Mouse (Mus musculus): ENCODE measurements around the gene Fam92b.

Fam92b gene

DNA sequence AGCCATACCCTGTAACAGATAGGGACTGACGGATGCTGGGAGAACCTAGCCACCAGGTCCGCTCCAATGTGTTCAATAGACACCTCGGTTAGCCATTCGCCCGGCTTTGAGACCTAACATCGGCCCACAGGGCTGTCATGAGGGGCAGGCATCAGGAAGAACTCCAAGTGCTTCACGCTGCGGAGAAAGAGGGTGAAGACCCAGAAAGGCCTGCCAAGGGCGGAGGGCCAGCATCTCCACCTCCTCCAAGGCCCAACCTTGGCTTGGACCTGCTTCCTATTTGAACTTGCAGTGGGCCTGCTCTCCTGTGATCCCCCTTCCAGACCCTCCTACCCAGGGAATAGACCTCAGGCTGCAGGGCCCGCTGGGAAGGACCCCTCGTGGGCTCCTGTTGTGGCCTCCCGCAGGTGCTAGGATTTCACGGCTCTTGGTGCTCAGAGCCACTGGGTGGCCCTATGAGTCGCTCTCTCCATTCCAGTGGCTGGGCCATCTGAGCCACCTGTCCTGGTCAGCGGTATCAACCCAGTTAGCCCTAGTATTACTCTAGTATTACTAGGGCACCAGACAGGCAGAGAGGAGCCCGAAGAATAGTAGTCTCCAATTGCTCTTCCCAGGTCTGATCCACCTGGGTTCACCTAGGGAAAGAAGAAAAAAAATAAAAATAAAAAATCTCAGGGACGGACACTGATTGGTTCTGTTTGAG lies 13.0 kb upstream of the Fam92b start:
- no peak for DNase-seq (ENCODE audit: low read depth)

DNA sequence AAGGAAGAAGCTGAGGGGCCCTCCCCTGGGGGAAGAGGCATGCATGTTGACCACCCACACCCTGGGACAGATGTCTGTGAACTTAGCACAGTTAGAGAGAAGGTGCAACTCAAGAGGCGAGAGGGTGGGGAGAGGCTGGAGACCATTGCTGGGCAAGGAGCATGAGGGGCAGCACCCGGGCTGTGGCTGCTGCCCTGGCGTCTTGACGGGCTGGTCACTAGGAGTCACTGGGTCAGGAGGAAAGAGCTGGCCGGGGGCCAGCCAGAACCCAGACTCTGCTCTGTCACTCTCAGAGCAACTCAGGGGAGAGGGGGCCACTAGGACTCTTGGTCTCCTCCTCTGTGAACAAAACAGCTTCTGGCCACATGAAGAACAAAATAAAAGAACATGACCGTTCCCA lies 12.2 kb upstream of the Fam92b start:
- DNase-seq (ENCODE audit: low read depth) = no peak

DNA sequence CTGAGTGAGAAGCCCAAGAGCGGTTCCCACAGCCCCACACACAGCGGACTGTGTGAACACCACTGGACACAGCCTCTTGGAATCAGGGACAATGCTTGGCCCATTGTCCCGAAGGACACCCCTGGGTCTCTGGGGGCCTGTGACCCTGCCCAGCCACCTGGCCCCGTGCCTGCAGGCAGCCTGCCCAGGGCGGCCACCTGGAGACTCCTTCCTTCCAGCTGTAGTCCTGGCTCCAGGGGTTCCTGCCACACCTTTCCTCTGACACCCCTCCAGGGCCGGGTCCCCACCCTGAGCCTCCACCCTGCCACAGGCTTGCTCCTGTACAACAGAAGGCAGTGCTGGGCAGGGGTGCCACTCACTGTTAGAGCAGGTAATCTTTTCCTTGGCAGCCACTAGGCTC lies 11.2 kb upstream of the Fam92b start:
- DNase-seq (ENCODE audit: low read depth) = no peak

DNA sequence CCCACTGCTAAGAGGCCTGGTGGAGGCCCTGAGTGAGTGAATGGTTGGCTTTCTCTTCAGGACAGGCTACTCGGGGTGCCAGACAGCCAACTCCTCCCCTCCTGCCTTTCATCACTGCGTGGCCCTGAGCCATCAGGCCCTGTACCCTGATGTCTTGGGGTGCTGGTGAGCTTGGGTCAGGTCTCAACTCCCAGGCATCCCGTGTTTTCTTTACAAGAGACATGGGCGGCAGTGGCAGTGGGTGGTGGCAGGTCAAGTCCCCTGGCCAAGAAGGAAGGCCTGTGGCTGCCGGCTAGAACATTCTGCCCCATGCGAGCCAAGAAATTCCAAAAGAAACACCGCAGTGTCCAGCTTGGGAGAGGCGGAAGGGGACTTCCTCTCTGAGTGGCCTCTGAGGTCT lies 9.2 kb upstream of the Fam92b start:
- DNase-seq (ENCODE audit: low read depth) = no peak

DNA sequence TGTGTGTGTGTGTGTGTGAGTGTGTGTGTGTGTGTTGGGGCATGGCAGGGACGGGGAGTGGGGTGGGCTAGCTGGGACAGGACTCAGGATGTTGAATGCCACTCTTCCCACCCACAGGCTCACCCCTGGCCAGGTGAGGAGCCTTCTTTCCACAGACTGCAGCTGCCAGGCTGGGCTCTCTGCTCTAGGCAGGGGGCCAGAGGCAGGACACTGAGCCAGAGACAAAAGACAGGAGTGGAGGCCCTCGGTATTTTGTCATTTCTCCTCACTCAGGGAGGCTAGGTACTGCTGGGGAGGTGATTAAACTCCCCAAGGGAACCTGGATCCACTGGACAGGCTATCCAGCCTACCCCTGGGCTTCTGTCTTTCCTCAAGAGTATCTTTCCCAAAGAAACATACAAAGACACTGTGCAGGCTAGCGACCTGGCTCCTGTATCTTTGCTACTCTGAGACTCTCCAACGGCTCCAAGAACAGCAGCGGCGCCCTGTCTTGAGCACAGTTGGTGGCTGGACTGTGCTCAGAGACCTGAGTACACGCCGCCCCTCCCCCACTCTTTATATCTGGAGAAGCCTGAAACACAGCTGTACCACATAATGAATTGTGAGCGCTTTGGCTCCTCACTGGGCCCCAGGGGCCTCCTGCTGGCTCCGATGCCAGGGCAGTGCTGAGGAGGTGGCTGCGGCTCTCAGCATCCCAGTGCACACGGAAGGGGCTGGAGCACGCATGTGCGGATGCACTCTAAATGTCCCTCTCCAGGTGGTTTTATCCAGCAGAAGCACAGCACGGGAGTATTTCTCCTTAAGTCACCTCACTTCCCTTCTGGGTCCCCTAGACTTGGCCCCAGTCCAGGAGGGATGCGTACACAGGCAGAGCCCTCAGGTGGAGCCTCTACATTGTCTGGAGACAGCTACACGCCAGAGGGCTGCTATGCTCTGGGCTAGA lies 7.9 kb upstream of the Fam92b start:
- no peak for DNase-seq (ENCODE audit: low read depth)

DNA sequence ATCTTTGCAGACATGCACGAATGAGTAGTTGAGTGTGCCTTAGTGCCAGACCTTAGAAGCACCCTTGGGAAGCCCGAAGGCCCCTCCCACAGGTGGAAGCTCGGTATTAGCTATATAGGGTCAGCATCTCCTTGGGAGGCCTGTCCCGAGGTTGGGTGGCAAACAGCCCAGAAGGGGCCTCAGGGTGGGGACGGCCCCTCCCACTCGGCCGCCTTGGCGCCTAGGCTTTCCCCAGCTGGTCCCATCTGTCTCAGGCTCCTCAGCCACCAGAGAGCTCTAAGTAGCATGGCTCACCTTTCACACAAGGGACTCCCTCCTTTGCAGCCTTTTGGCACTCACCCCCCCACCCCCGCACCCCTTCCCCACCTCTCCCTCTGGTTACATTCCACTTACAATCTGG lies 7.1 kb upstream of the Fam92b start:
- DNase-seq (ENCODE audit: low read depth) = no peak

DNA sequence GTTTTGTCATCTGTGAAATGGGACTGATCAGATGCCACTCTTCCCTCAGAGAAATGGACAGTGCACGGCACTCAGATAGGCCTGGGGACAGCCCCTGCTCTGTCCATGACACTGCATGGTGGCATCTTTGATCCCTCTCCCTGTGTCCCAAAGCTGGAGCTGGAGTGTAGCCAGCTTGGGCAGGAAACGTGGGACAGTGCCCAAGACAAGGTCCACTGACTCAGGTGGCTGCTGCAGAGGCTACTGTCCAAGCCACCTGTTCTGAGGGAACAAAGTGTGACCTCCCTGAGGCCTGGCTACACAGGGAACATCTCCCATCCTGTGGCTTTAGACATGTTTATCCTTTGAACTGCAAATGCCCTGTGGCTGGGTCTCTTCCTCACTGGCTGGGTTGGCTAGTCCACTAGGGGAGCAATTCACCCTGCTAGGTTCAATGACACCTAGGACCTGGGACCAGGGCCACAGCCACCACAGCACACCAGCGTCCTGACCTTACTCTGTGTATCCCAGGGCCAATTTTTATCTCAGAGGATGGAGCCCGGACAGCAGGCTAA lies 4.7 kb upstream of the Fam92b start:
- DNase-seq (ENCODE audit: low read depth) = no peak

DNA sequence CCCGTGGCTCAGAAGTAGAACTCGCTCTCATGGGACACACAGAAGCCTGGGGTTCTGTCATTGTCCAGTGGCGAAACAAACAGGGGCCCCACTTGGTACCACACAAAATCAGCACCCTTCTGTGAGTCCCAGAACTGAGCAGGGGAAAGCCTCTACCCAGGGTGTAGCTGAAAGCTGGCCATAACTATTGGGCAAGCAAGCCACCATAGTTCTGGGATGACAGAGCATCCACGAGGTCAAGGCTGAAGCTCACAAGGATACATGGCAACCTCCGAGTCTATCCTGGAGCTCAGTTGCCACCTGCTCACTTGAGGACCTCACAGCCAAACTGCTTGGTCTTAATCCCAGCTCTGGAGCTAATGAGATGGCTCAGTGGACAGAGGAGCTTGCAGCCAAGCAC lies 4.0 kb upstream of the Fam92b start:
- DNase-seq (ENCODE audit: low read depth) = no peak

DNA sequence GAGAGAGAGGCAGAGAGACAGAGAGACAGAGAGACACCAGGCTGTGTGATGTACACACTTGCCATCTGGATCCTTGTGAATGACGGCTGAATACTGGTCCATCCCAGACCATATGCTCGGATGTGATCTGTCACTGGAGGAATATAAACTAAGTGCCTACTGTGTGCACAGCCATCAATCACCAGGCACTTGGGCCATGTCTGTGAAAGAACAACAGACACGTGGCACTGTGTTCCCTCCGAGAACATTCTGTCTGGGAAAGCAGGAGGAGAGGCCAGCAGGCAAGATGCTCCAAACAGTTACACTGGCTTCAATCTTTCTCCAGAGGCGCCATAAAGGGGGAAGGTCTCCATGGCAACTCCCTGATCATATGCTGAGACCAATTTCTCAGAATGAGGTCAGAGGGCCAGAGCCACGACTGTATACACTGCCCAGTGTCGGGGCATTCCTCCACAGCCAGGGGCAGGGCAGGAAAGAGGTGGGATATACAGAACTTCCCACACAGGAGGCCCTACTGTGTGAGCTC lies 3.2 kb upstream of the Fam92b start:
- no peak for DNase-seq (ENCODE audit: low read depth)

DNA sequence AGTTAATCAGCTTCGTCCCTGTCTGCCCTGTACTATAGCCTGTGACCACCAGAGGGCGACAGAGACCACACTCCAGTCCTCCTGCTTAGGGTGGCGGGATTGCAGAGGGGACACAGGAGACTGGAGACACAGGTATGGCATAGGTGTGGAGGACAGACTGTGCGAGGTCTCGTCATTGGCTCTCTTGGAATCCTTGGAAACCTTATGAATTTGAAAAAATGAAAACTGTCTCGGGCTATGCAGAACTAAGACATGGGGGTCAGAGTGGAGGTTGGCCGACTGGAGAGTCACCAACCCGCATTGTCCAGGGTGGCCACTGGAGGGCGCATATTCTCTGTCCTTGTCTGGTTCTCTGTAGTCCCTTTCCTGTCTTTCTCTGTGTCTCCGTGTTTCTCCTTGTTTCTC lies 1.8 kb upstream of the Fam92b start:
- peak; percentile 92 for DNase-seq (ENCODE audit: low read depth)

DNA sequence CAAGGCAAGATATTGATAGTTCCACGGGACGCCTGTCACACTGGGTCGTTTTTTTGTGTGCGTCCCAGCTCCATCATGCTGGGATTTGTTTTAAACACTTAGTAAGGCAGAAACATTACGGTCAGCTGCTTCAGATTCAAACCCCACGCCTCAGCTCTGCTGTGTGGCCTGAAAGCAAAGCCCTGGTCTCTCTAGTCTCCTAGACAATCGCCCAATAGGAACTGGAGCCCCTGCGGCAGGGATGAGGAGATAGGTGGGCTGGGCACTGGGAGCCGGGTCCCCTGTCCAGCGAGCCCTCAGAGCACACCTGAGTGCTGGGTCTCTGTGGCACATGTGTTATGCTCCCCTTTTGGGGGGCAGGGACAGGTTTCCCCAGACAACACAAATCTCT lies 853 bp upstream of the Fam92b start:
- peak; percentile 5 for DNase-seq (ENCODE audit: low read depth)

DNA sequence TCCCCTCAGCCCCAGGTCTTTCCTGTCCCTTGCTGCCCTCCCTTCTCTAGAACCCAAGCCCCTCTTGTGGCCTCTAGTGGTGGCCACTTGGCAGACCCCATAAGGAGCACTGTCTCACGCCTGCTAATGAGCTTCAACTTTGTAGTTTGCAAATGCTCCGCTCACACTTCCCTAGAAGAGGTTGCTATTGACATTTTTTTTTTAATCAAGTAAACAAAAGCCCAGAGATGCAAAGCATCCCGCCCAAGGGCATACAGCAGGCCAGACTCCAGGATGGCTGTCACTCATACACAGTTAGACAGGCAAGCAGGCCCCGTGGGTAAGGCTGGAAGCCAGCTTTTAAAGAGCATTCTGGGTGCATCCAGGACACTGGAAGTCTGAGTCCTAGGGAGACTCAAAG lies 661 bp downstream of the Fam92b start:
- no peak for DNase-seq (ENCODE audit: low read depth)

DNA sequence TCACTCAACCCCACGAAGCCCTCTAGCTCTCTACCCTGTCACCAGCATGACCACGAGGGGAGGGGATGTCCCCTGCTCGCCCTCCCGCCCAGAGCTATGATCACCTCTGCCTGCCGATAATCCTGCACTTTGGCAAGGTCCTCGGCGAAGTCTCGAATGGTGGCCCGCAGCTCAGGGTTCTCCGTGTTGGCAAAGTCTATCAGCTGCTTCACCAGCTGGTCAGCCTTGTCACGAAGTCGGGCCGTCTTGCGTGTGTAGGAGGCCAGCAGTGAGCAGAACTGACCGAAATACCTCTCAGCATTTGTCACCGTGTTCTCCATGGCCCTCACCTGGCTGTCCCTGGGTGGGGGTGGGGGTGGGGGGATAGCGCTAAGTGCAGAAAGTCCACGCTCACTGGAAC lies 2.7 kb downstream of the Fam92b start:
- no peak for DNase-seq (ENCODE audit: low read depth)

DNA sequence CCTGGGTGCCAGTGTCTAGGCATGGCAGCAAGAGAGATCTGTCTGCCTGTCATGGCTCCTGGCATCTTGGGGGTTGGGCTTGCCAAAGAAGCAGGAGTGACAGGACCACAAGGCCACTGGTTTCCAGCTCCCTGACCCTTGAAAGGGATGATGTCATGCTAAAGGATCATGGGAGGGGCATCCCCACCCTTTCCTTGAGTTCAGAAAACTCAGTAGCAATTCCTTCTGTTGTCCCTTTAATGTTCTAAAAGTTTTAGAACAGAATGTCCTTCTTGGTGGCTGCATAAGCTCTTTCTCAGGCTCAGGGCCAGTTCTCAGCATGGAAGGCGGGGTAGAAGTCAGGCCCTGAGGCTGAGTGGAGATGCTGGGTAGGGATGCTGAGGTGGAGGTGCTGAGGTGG lies 4.1 kb downstream of the Fam92b start:
- no peak for DNase-seq (ENCODE audit: low read depth)

DNA sequence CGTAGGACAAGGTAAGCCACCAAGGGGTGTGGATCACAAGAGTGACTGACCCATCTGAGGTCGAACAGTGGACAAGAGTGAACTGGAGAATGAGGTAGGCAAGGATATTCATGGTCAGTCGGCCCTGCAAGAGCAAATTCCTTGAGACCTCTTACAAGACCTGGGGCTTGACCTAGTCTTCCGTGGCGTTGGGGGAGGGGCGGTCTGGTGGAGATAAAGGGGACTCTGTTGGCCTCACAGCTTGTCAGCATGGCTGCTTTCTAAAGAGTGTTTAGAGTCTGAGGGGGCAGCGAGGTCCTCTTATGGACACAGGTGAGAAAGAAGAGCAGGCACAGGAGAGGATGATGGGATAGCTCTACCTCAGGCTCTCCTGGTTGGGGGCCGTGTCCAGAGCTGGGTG lies 8.1 kb downstream of the Fam92b start:
- no peak for DNase-seq (ENCODE audit: low read depth)

DNA sequence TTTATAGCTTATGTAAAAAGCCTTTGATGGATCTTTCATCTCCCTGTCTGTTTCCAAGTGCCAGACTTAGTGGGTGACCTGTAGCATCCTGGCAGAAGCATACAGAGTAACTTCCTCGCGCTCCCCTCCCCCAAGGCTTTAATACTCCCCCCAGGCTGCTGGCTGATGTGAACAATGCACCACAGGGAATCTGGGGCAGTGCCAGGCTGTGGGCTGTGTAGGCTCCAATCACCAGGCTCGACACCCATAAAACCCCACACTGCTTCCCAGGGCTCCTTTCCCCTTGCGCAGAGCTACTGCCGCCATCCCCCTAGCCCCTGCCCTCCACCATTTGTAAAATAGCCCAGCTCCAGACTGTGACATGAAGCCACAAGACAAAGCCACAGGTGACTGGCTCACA lies 9.4 kb downstream of the Fam92b start:
- DNase-seq (ENCODE audit: low read depth) = no peak

DNA sequence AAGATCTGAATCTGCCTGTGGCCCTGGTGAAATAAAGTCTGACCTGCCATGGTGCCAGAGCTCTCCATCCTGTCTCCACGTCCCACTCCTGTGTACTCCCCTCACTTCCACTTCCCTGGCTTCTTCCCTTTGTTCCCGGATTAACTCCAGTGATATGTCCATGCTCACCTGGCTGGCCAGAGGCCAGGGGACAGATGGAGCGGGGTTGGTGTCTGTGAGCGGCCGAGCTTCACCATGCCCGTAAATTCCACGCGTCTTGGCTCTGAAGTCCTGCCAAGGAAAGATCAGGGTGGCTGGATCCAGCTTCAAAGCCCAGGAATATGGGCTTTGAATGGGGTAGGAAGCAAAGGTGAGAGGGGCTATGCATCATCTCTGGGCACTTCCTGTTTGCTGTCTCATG lies 10.1 kb downstream of the Fam92b start:
- DNase-seq (ENCODE audit: low read depth) = no peak

DNA sequence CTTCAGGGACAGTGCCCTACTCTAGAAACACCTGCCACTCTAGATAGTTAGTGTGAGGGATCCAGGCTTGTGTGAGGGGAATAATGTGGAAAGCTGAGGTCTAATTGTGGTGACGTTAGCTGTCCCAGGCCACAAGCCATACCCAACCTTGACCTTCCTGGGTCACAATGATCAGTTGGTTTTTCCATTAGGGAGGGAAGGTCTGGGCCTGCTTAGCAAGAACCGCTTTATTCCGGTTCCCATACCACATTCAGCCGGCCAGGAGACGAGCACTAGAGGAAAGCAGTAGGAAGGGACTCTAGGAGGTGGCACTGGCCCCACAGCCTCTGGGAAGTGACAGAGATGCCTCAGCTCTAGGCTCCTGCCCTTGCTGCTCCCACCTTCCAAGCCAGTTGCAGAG lies 13.2 kb downstream of the Fam92b start:
- DNase-seq (ENCODE audit: low read depth) = no peak

DNA sequence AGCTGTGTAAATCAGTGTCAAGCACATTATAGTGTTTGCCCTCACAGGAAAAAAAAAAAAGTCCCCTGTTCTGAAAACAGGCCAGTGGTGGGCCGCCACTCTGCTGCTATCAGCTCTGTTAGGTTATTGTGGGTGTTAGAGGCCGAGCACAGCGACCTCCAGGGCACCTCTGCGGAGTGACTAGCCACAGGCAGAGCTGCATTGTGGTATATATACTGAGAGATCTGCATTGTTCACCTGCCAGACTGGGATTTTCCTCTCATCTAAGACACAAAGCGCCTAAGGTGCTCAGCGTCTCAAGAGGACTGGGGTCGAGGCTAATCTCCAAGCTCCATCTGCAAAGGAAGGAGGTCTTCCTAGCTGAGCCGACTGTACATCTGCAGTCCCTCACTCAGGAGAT lies 13.9 kb downstream of the Fam92b start:
- DNase-seq (ENCODE audit: low read depth) = no peak

DNA sequence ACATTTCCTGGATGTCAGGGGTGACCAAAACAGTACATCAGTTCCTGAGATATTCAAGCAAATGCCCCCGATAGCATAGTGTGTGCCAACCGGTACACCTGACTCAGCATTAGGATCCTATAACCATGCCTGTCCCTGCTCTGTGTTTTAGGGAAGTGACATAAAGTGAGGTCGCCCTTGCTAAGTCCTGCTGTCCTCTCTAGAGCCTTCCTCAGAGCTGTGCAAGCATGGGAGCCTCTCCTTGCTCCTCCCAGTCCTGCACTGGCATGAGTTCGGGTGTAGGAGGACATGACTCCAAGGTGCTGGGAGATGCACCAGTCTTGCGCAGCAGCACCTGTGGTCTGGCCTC lies 14.9 kb downstream of the Fam92b start:
- DNase-seq (ENCODE audit: low read depth) = no peak

DNA sequence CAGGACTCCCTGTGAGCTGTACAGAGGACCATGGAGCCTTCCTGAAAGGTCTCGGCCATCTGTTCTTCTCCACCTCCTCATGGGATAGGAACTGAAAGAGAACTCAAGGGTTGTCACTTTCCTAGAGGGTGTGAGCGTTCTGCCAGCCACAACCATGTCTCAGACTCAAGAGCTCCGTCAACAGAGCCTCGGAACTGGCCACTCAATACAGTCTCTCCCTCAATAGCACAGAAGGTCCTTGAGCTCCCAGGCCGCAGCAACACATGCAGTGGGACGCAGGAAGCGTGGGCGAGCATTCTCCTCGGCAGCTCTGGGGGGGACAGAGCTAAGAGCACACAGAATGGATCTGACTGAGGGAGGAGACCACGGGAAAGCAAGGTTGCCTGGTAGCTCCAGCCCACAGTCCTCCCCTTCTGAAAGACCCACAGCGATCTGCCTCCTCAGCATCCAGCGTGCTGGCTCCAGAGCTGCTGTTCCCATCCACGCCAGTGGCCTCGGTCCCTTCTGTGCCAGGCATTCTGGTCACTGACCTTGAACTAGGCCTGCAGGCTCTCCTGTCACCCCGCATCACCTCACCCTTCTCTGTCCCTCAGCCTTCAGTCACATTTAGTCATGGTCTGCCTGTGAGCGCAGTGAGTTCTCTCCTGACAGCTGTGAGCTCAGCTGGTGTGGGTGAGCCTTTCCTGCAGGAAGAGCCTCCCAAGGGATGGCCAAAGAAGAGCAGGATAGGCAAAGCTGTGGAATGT lies 15.4 kb downstream of the Fam92b start:
- no peak for DNase-seq (ENCODE audit: low read depth)

DNA sequence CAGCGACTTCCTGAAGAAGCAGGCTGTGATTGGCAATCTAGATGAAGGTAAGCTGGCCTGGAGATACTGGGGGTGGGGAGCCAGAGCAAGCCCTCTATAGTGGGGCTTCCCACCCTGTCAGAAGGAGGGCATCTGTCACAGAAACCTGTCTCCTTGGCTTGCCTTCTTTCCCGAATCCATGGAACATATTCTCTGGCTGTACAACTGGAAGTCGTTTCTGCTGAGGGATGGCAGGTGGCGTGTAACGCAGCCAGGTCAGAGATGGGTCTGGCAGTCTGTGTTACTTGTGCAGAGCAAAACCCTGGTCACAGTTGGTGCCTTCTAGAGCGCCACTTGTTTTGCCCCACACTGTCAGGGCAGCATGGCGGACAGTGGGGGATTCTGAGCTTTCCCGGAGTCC lies 16.9 kb downstream of the Fam92b start:
- DNase-seq (ENCODE audit: low read depth) = no peak

Data from induced T-regulatory cell, adult 2 months (primary cell).